Mouse (Mus musculus): Measurements from ENCODE around the gene Asic5. TPM values are rescaled to one million over a fixed set of nuclear protein-coding genes. Genes with fewer than 3 reads are reported as not detected.

Asic5 gene
- polyA plus RNA-seq, 1 experiment from 2014 or later = not detected

DNA sequence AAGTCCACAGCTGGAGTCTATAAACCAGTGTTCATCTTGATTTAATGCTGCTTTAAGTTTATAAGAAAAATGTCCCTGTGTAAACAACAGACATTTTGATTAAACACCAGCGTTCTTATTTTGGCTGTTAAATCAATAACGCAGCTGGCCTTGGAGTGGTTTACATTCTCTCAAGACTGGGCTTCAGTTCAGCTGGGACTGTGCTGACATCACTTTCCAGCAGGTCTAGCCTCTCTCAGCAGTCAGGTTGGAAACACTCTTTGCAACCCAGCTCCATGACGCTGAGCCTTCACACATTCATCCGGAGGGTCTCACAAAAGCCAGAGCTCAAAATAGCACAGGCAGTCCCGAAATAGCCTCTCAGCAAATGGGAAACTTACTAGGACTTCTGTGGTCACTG, 75.1 kb downstream of the Asic5 start:
- Histone ChIP-seq H3K27ac (replicated peaks; ENCODE audit: low read depth, low read length) (no peak overlapping the region), H3K4me2 (ENCODE audit: low read depth, low read length) (no peak overlapping the region), H3K36me3 (replicated peaks; ENCODE audit: control insufficient read depth, insufficient read depth, low read depth, low read length) (no peaks in the 10 kb centered on the region), H3K27me3 (ENCODE audit: control insufficient read depth, insufficient read depth, low read length) (no peaks in the 10 kb centered on the region), H3K9ac (replicated peaks; ENCODE audit: low read length) (no peak overlapping the region), H3K9me3 (replicated peaks; ENCODE audit: control insufficient read depth, low read length) (no peaks in the 10 kb centered on the region), H3K4me1 (ENCODE audit: control insufficient read depth, insufficient read depth, low read length) (no peaks in the 10 kb centered on the region; the same call in 1 of the 2 replicates), H3K4me3 (ENCODE audit: low read depth, low read length) (no peak overlapping the region)
- no peak for DNase-seq (ENCODE audit: low spot score)
- WGBS = 61% methylated on average over 5 of the region's 5 CpGs
- ATAC-seq (replicated peaks; ENCODE audit: insufficient number of reproducible peaks, low FRiP score, low TSS enrichment, low read depth) = no peak

DNA sequence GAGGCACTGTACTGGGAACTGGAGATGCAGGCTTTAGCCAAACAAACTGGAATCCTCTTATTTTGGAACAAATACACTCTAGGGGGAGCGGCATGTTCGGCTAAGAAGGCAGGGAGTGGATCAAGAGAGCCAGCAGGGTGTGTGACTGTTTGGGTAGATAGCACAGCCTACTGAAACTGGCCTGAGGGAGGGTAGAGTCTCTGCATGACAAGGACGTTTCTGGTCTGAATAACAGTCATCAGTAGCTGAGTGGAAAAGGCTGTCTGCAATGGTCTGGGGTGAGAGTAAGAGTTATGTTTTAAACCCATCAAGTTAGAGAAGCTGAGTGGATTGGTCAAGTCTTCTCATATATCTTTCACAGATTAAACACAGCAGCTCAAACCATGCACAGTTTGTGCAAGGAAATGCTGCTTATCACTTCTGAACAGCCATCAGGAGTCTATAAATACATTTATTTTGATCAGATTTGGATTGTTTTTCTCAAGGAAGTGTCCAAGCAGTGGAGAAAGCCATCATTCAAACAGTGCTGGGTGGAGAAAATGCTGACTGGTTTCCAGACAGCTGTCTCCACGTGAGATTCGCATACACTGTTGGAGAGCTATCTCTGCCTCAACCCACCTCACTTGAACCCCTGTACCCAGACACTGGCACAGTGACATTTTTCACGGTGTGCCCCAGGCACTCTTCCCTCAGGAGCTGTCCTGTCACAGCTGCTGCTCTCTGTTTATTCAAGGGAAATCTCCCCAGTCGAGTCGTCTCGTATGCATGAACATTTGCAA, 79.5 kb downstream of the Asic5 start:
- ATAC-seq (replicated peaks; ENCODE audit: insufficient number of reproducible peaks, low FRiP score, low TSS enrichment, low read depth) = no peak
- Histone ChIP-seq H3K4me3 (ENCODE audit: low read depth, low read length) (no peak overlapping the region), H3K9me3 (replicated peaks; ENCODE audit: control insufficient read depth, low read length) (no peaks in the 10 kb centered on the region), H3K27me3 (ENCODE audit: control insufficient read depth, insufficient read depth, low read length) (no peaks in the 10 kb centered on the region), H3K4me1 (ENCODE audit: control insufficient read depth, insufficient read depth, low read length) (no peaks in the 10 kb centered on the region), H3K36me3 (replicated peaks; ENCODE audit: control insufficient read depth, insufficient read depth, low read depth, low read length) (no peaks in the 10 kb centered on the region), H3K4me2 (ENCODE audit: low read depth, low read length) (no peak overlapping the region), H3K9ac (replicated peaks; ENCODE audit: low read length) (no peak overlapping the region), H3K27ac (replicated peaks; ENCODE audit: low read depth, low read length) (no peak overlapping the region)
- no peak for DNase-seq (ENCODE audit: low spot score)
- WGBS = 39% methylated on average over 9 of the region's 9 CpGs

GRCm38 (mm10) chr3:82067830-82068229, 85.7 kb downstream of the Asic5 start:
- WGBS = 80% methylated on average over 5 of the region's 5 CpGs
- Histone ChIP-seq H3K36me3 (replicated peaks; ENCODE audit: control insufficient read depth, insufficient read depth, low read depth, low read length) (no peaks in the 10 kb centered on the region), H3K9ac (replicated peaks; ENCODE audit: low read length) (no peak overlapping the region), H3K27me3 (ENCODE audit: control insufficient read depth, insufficient read depth, low read length) (no peaks in the 10 kb centered on the region), H3K9me3 (replicated peaks; ENCODE audit: control insufficient read depth, low read length) (no peaks in the 10 kb centered on the region), H3K27ac (replicated peaks; ENCODE audit: low read depth, low read length) (no peak overlapping the region), H3K4me1 (ENCODE audit: control insufficient read depth, insufficient read depth, low read length) (no peaks in the 10 kb centered on the region), H3K4me3 (ENCODE audit: low read depth, low read length) (no peak overlapping the region), H3K4me2 (ENCODE audit: low read depth, low read length) (no peak overlapping the region)
- no peak for ATAC-seq (replicated peaks; ENCODE audit: insufficient number of reproducible peaks, low FRiP score, low TSS enrichment, low read depth)
- DNase-seq (ENCODE audit: low spot score) = no peak

Other genes starting within 250 kb of the Asic5 start
- 6.3 and 6.4 TPM in 2 replicates for gene Ctso, start 49.7 kb upstream of the Asic5 start, polyA plus RNA-seq (2014; fragmentation: Nextera tagmentation; extraction: Ambion mirVana)
- gene Tdo2, start 6.1 kb upstream of the Asic5 start, polyA plus RNA-seq (2014; fragmentation: Nextera tagmentation; extraction: Ambion mirVana) = 0.15 TPM in 1 of 2 replicates, not detected in the other
- 6.4 and 8.1 TPM in 2 replicates for gene Gucy1b1, start 92.4 kb downstream of the Asic5 start, polyA plus RNA-seq (2014; fragmentation: Nextera tagmentation; extraction: Ambion mirVana)
- 3.0 and 3.6 TPM in 2 replicates for gene Gucy1a1, start 163.5 kb downstream of the Asic5 start, polyA plus RNA-seq (2014; fragmentation: Nextera tagmentation; extraction: Ambion mirVana)

Data from embryonic facial prominence, embryonic 11.5 days (tissue).